Mouse (Mus musculus) stomach, postnatal 0 days (tissue): Measurements from ENCODE around the gene Tuba3a.

Experiments
- CTCF ChIP-seq: IDR thresholded peaks from 2 replicates; pipeline ENCODE4 v1.5.1; 2016; ENCODE audit warnings: antibody characterized with exemption, low read depth, mild to moderate bottlenecking, moderate library complexity
- EP300 ChIP-seq: optimal IDR thresholded peaks from 2 replicates; pipeline ENCODE3; 2016; ENCODE audit warnings: antibody characterized with exemption

GRCm38 (mm10) chr6:125313546-125314230 lies 27.8 kb upstream of the Tuba3a start, which contains the start of gene Ltbr:
- TF ChIP-seq CTCF = no peak
- TF ChIP-seq EP300 = no peak
